Mouse (Mus musculus) kidney, postnatal 25 days (tissue): ENCODE results near the gene Col26a1.
"Not testable (repeated sequence)": the region's sequence is repeated elsewhere in the genome, so short reads cannot be mapped to it uniquely, and the experiment has no call there.

Experiments
- DNase-seq, 2 experiments: peaks; one replicate each; pipeline ENCODE4 v3.0.0; 2021; ENCODE audit warnings: mixed read lengths in 2 of 2

Gene Col26a1

GRCm38 (mm10) chr5:136804246-136804645, 78.8 kb downstream of the Col26a1 start:
- no peak for DNase-seq

- DNase-seq, result peak; percentile 24 to 58
Measured at GRCm38 (mm10) chr5:136802732-136803131, 80.3 kb downstream of the Col26a1 start.

DNA sequence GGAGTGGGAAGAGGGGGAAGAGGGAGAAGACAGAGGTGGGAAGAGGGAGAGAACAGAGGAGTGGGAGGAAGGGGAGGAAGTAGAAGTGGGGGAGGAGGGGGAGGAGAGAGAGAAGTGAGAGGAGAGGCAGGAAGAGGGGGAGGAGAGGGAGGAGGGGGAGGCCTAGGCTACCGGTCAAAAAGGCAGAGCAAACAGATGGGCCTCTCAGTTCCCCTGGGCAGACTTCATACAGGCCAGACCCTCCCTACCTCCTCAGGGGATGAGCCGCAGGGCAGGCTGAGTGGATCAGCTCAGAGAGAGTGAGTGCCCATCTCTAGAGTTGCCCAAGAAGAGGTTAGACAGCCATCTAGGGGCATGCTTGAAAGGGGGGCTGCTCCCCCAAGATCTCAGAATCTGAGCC, 86.1 kb downstream of the Col26a1 start:
- no peak for DNase-seq

- DNase-seq, result no peak
Measured at GRCm38 (mm10) chr5:136793807-136794206, 89.2 kb downstream of the Col26a1 start.

DNA sequence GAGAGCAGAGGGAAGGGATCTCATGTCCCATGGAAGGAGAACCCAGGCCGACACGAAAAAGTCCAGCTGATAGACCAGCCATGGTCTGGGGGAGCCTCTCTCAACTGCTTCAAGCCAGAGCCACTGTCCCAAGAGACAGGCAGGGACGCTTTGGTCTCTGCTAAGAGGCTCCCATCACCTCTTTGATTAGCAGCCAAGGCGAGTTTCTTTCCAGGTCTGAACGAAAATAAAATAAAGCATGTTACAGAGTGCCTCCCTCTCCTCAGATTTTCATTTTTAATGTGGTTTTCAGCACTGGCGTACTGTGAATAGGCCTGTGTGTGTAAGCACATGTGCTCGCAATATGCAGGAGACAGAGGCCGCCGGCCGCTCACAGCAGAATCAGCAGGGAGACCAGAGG, 90.5 kb downstream of the Col26a1 start:
- DNase-seq, result no peak

- no peak for DNase-seq
Measured at GRCm38 (mm10) chr5:136791204-136791603, 91.8 kb downstream of the Col26a1 start.

DNA sequence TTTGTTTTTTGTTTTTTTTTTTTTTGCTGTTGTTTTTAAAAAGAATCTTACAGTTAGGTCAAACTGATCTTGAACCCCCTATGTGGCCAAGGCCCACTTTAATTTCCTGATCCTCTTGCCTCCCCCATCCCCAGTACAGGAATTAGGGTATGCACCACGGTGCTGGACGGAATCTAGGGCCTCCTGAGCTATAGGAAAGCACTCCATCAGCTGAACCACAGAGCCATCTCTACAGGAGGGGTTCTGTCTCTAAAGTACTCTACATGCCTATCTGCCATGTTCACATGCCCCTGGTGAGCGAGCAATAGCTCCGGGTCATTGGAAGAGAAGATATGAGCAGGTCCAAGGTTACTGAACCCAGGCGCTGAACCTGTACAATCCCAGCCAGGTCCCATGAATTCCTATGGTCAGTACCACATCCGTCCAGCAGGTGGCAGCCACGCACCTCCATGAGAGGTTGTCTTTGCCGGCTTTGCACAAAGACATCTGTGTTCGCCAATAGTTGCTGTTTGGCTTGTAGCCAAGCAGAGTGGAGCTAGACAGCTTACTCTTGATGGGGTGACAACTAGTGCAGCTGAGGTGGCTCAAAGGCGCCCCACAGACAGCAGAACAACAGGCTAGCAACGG, 92.3 kb downstream of the Col26a1 start:
- DNase-seq, result peak; percentile 84 to 93

- DNase-seq, result no peak
Measured at GRCm38 (mm10) chr5:136784531-136784930, 98.5 kb downstream of the Col26a1 start.

DNA sequence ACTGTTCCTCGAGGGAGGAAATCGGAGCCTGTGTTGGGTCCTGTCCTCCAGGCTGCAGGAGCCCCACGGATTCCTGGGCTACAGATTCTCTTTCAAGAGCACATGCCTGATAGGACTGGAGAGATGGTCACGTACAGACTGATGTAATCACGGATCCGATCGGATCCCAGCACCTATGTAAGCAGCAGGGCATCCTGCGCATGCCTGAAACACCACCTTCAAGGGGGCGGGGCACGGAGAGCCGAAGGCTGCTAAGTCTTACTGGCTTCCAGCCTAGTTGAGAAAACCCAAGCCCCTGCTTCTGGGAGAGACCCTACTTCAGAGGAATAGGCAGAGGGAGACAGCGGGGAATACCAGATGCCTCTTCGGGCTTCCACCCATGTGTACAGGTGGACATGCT, 100.4 kb downstream of the Col26a1 start:
- no peak for DNase-seq

- peak; percentile 30 to 44 for DNase-seq
Measured at GRCm38 (mm10) chr5:136780465-136780864, 102.5 kb downstream of the Col26a1 start.

- no peak for DNase-seq
Measured at GRCm38 (mm10) chr5:136779946-136780345, 103.1 kb downstream of the Col26a1 start.

DNA sequence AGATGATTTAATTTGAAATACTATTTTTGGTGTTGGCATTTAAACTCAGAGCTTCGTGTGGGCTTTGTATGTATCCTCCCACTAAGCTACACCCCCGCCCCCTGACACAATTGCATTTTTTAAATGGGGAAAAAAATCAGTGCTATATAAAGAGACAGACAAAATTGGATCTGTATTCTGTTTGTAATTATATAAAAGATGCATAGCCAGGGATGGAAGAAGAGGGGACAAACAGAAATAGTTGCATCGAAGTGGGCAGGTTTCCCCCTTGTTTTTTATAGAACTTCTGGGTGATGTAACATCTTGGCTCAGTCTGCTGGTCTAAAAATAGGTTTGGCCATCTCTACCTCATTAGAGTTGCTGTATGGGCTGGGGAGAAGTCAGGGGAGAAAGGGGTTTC, 107.5 kb downstream of the Col26a1 start:
- DNase-seq, result no peak

GRCm38 (mm10) chr5:136773044-136774039, 109.7 kb downstream of the Col26a1 start:
- peak in 1 of 2 experiments; percentile 23 for DNase-seq

GRCm38 (mm10) chr5:136771132-136771531, 111.9 kb downstream of the Col26a1 start:
- DNase-seq, result no peak

GRCm38 (mm10) chr5:136767304-136767703, 115.7 kb downstream of the Col26a1 start:
- no peak for DNase-seq

DNA sequence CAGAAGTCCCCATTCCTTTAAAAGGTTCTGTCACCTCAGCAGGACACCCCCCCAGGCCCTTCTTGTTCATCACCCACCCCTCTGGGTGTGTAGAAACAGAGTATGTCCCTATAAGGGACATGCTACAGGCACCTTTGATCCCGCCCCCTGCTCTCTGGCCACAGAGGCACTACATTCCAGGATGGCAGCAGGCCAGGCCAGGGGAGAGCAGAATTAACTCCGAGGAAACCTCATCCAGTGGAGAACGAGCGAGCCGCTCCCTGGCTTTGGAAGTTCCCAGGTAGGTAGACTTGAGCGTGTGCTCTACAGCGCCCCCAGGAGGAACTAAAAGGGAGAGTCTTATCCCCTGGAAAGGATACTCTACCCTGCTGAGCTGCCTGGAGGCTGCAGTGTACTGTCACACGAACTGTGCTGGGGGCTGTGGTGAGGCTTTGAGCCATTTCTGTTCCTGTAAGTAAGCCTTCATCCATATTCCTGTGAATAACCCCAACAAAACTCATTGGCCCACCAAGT, 118.8 kb downstream of the Col26a1 start:
- DNase-seq, result peak; percentile 26 to 53

GRCm38 (mm10) chr5:136760345-136760744, 122.7 kb downstream of the Col26a1 start:
- no peak for DNase-seq

DNA sequence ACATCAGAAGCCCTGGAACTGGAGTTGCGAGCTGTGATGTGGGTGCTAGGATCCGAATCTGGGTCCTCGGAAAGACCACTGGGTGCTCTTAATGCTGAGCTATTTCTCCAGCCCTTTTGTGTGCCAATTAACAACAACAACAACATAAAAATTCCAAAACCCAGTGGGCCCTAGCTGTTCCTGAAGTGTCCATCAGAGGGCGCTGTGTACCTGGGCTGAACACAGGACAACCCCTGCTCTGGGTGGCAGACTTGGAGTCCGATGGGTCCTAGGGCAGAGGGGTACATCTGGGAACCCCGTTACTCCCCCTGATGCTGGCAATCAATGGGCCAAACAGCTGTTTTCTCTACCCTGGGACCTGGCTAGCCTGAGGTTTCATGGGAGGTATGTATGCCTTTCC, 123.2 kb downstream of the Col26a1 start:
- DNase-seq, result no peak

- peak; percentile 38 to 75 for DNase-seq
Measured at GRCm38 (mm10) chr5:136755696-136756095, 127.3 kb downstream of the Col26a1 start.

DNA sequence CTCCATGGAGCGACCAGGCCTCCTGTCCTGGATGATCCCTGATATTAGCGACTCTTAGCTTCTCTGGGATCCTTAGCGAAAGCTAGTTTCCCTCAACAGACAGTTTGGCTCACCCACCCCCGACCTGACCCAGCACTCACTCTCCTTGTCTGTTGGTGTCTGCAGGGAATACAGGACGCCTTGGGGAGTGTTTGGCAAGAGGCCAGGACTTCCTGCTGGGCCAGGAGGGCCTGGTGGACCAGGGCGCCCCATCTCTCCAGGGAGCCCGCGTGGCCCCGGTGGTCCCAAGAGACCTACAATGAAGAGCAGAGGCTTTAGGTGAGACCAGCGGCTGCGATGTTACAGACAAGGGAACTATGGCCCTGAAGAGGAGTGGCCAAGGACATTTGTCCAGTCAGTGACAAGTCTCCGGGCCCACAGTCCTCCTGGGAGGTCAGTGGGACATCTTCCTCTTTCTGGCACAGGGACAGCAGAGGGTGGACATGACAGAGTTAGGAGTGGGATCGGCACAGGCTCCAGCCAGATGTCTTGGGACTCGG, 128.9 kb downstream of the Col26a1 start:
- peak; percentile 13 to 32 for DNase-seq

DNA sequence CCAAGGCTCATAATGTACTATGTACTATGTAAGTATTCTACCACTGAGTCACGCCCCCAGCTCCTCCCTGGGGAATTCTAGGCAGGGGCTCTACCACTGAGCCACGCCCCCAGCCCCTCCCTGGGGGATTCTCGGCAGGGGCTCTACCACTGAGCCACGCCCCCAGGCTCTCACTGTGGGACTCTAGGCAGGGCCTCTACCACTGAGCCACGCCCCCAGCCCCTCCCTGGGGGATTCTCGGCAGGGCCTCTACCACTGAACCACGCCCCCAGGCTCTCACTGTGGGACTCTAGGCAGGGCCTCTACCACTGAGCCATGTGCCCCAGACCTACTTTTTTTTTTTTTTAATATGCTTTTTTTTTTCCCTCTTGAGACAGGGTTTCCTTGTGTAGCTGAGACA, 129.8 kb downstream of the Col26a1 start:
- DNase-seq, result not testable (repeated sequence)

GRCm38 (mm10) chr5:136752104-136752503, 130.9 kb downstream of the Col26a1 start:
- no peak for DNase-seq

GRCm38 (mm10) chr5:136746596-136746995, 136.4 kb downstream of the Col26a1 start:
- DNase-seq, result no peak
